Mouse (Mus musculus) right cerebral cortex, postnatal 14 days (tissue): Measurements from ENCODE around the gene Sort1.

Experiments
- DNase-seq: peaks from one replicate; pipeline ENCODE4 v3.0.0; 2022

Sort1 gene

DNA sequence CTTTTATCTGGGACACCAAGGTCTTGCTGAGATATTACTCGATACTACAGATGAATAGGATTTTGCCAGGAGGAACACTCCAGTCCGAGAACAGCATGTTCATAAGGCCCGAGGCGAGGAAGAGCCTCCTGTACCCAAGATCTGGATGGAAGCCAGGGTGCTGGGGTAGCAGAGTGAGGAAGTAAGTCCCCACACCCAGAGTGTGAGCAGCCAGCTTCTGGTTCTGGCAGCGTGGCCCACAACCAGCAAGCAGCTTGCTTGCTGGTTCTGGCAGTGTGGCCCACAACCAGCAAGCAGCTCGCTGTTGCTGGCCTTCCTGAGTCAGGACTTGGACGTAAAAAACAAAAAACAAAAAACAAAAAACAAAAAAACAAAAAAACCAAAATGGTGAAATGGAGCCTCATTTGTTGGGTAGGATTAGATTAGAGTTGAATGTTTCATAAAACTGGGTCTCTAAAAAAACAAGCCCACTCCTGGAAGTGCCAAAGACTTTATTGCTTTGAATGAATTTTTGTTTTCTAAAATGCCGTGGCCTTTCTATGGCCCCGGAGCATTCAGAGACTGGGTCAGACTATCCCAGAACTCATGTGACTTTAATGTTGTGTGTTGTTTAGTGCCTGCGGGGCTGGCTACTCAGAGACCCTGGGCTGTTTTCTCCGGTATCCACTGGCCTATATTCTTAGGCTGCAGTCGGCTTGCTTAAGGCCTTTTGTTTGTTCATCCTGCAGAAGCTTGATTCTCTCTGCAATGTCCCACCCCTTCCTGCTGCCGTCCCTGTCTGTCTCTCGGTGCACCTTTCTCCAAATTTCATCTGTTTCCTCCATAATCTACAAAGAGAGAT lies 11.7 kb downstream of the Sort1 start:
- DNase-seq, result peak; percentile 53

DNA sequence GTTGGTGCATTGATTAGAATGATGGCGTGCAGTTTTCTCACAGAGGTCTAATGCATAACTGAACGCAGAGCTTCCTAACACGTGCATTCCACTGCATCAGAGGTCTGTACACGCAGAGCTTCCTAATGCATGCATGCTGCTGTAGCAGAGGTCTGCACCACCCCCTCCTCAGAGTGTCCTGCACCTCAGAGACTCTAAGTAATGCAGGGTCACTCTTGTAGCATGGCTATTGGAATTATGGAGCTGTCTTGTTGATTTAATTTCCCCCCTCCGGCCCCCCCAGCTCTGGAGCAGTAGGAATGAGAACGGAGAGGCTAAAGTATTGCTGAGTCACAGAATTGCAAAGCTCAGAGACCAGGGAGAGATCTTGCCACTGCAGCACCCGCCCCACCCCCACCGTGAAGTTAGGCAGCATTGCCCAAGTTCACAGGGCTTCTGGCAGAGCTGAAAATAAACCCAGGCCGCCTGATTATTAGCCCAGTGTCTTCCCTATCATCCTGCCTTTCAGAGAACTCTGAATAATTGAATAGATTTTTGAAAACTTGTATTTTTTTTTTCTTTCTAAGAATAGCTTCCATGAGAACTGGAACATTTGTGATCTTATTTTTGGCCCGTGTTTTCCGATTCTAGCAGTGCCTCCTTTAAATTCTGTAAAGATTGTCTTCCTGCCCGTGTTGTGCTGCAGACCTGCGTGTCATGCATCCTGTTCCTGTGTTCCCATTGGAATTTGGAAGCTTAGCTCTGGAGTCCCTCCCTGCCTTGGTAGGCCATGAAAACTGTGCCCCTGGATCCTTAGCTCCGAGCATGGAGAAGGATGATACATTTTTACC lies 12.6 kb downstream of the Sort1 start:
- DNase-seq, result peak; percentile 55

DNA sequence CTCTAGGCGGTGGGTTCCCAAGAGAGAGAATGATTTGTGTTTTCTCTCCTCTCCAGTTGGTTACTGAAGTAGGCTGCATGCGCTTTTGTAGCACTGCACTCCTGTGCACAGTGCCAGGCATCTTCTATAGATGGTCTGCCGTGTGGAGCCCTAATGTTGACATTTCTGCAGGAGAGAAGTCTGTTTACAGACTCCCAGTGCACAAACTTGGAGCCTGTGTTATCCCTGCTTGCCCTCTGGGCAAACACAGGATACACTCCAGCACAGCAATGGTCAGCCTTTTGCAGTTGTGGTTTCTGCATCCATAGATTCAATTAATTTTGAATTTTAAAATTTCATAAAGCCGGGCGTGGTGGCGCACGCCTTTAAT lies 13.2 kb downstream of the Sort1 start:
- no peak for DNase-seq

- no peak for DNase-seq
Measured at GRCm38 (mm10) chr3:108297603-108298553, 14.0 kb downstream of the Sort1 start.

GRCm38 (mm10) chr3:108300455-108301030 lies 16.7 kb downstream of the Sort1 start:
- no peak for DNase-seq

- no peak for DNase-seq
Measured at GRCm38 (mm10) chr3:108303683-108304082, 19.8 kb downstream of the Sort1 start.

- DNase-seq, result no peak
Measured at GRCm38 (mm10) chr3:108304747-108305146, 20.9 kb downstream of the Sort1 start.

GRCm38 (mm10) chr3:108306387-108306786 lies 22.5 kb downstream of the Sort1 start:
- DNase-seq, result no peak

- DNase-seq, result no peak
Measured at GRCm38 (mm10) chr3:108307485-108307884, 23.6 kb downstream of the Sort1 start.

DNA sequence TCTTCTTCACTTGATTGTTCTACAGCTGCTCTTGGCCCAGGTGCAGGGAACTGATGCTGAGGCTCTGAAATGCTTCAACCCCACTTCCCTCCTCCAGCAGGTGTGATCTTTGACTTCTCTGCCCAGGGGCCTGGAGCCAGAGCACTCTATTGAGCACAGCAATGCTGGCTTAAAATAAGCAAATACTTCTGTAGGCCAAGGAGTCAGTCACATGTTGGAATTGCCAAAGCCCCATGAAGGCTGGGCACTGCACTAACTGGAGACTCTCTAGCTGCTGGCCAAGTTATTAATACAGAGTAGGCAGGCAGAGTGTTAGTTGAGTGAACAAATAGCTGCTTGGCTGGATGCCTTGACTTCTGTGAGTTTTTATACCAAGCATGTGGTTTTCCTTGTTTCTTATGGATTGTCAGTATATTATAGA lies 27.0 kb downstream of the Sort1 start:
- DNase-seq, result no peak

DNA sequence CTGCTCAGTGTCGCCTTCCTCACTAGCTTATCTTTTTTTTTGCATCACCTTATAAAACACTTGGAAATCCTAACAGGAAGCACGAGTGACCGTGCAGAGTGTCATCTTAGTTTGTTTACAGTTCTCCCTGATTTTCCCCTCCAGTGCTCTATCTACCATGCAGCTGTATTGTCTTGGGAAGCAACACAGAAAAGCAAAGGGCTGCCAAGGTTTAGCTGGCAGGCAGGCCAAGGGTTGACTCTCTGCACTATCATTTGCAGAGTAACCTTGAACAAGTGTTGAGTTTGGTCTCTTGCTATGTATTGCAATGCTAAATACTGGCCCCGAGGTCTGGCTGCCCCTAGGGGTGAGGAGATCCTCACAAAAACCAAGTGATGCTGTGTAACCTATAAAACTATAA lies 27.8 kb downstream of the Sort1 start:
- DNase-seq, result no peak

DNA sequence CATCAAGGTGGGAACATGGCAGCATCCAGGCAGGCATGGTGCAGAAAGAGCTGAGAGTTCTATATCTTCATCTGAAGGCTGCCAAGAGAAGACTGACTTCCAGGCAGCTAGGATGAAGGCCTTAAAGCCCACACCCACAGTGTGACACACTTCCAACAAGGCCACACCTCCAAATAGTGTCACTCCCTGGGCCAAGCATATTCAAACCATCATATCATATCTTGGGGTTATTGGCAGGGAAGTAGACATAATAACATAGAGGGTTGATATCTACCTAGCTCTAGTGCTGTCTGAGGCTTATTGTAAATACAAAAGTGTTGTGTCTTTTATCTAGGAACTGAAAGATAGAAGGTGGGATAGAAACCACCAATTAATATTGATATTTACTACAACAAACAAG lies 28.5 kb downstream of the Sort1 start:
- no peak for DNase-seq

DNA sequence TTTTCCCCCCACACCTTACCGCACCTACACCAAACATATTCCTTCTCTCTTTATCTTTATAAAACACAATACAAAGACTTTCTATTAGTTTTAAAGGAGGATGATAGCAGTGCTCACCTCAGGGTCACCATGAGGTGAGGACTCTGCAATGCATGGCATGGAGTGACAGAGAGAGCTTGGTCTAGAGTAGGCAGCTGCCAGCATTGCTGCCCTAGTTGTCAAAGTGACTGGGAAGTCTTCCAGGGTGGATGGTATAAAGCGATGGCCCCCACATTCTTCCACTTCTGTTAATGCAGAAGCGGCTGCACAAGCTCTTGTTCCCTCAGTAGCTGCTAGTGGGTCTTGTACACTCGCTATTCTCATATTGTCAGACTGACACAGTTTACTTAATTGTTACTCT lies 29.3 kb downstream of the Sort1 start:
- no peak for DNase-seq

DNA sequence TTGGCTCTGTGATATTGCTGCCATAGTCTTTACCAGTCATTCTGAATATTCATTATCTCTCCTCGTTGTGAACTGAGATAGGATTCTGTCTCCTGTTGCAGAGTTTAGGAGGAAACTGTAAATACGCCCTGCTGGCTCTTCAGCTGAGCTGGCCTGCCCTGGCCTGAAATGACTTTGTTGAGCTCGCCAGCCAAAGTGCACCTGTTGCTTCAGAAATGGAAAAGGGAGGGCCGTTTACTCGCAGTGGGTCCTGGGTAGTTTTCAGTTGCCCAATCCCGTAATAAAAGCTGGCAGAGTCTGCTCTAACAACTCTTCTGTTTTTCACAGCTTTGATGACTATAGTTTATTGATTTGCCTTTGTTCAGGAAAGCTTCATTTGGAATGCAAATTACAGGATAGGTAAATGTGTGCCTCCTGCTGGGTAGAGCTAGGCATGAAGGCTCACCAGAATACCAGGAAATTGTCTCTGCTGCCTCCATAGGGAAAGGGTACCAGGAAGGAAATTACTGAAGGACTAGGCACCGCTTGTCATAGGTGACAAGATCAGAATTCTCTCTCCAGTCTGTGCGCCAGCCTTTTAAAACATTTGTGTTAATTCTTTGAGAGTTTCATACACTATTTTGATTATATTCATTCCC lies 30.3 kb downstream of the Sort1 start:
- DNase-seq, result no peak

GRCm38 (mm10) chr3:108318517-108318916 lies 34.6 kb downstream of the Sort1 start:
- DNase-seq, result no peak

GRCm38 (mm10) chr3:108321671-108322070 lies 37.8 kb downstream of the Sort1 start:
- no peak for DNase-seq

- DNase-seq, result no peak
Measured at GRCm38 (mm10) chr3:108322136-108322535, 38.3 kb downstream of the Sort1 start.

GRCm38 (mm10) chr3:108322962-108323361 lies 39.1 kb downstream of the Sort1 start:
- no peak for DNase-seq

DNA sequence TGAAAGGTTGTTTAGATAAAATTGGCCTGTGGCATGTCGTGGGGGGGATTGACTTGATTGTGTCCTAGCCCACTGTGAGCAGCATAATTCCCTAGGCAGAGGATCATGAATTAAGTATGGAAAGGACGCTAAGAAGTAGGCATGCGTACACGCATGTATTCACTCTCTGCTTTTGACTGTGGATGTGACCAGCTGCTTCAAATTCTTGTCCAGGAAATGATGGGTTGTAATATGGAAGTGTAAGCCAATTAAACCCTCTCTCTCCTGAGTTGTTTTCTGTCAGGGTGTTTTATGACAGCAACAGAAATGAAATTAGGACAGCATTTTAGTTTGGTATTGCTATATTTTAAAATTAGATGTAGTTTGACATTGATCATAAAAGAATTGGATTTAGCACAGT lies 41.0 kb downstream of the Sort1 start:
- no peak for DNase-seq

GRCm38 (mm10) chr3:108325521-108325920 lies 41.6 kb downstream of the Sort1 start:
- DNase-seq, result no peak

DNA sequence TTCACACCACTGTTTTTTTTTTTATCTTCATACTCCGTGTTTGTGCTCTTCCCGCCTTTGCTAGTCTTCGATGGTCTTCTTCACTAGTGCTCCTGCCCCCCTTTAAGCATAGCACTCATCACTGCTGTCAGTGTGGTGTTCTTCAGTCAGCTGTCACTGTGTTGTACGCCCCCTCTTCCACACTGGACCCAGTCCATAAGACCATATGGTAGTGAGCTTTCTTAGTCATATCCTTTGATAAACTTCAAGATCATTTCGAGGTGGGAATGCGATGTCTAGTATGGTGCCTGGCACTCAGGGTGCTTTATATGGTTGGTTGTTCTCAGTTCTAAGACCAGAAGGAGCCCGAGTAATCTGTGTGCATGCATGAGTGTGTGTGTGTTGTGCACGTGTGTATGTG lies 43.4 kb downstream of the Sort1 start:
- DNase-seq, result no peak

DNA sequence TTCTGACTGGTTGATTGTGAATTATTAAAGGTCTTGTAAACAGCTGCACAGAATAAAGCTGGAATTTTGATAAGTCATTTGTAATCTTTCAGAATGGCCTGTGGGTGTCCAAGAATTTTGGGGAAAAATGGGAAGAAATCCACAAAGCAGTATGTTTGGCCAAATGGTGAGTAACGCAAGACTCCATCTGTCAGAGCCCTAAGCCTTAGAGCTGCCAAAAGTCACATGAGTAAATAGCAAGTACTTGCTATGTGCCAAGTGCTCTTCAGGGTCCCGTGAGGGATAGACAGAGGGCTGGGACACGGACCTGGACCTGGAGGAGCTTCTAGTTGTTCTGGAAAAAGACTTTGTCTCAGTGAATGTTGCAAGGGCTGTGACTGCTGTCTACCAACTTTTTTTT lies 44.0 kb downstream of the Sort1 start:
- no peak for DNase-seq
